Mouse (Mus musculus) bone marrow macrophage, adult 2 months (primary cell): ENCODE results near the gene L1cam.

Source experiments
- CTCF ChIP-seq: IDR thresholded peaks from 2 replicates; pipeline ENCODE4 v1.5.1; 2012; ENCODE audit warnings: low read depth, mild to moderate bottlenecking, low read length, moderate library complexity
- POLR2A ChIP-seq: IDR thresholded peaks from 2 replicates; pipeline ENCODE4 v1.6.1; 2012; ENCODE audit warnings: mild to moderate bottlenecking, low read depth, low read length, borderline replicate concordance

- TF ChIP-seq CTCF (no peak), POLR2A (no peak)
Observed at GRCm38 (mm10) chrX:73921823-73922549, 26.1 kb upstream of the L1cam start, which contains the start of the genes Arhgap4 and Naa10.
